Mouse (Mus musculus): ENCODE results near the gene Gadd45gip1.
"Not testable (repeated sequence)": the region's sequence is repeated elsewhere in the genome, so short reads cannot be mapped to it uniquely, and the experiment has no call there.

Gadd45gip1 gene

DNA sequence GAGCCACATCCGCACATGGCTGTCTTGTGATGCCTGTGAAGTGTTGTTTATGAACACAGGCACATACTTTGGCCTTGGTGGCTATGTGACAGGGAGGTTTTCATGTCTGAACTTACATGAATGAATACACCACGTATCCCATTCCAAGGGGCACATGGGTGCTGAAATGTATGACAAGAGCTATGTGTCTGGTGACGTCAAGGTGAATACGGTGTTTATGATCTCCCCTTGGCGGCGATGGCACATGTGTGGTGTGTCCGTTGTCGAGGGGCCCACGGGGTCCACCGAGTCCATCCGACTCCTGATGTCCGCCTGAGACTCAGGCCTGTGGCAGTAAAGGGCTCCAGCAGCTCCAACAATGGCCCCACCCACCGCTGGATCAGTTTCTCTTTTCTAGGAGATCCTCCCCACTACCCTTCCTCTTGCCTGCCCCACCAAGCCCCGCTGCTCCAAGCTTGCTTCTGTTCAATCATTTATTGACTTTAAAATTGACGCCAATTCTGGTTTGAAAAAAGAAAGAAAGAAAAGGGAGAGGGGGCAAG is 34.0 kb upstream of the Gadd45gip1 start:
- DNase-seq (ENCODE audit: low spot score in 2 of 2) = no peak

DNA sequence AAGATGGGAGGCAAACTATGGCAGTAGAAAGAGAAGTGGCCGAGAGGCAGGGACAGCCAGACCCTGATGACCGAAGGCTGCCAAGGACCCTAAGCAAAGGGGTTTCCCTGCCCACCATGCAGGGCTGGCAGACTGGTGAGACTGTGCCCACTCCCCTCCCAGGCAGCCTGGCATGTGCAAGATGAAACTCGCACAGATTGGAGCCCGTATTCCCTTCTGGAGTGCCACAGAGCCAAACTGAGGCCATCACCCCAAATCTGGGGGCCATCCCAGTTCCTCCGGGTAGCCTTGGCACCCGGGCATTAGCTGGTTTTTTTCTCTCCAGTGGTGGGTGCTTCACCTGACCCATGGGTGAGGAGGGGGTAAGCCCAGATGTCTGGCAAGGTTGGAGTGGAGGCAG is 33.4 kb upstream of the Gadd45gip1 start:
- no peak for DNase-seq (ENCODE audit: low spot score in 2 of 2)

DNA sequence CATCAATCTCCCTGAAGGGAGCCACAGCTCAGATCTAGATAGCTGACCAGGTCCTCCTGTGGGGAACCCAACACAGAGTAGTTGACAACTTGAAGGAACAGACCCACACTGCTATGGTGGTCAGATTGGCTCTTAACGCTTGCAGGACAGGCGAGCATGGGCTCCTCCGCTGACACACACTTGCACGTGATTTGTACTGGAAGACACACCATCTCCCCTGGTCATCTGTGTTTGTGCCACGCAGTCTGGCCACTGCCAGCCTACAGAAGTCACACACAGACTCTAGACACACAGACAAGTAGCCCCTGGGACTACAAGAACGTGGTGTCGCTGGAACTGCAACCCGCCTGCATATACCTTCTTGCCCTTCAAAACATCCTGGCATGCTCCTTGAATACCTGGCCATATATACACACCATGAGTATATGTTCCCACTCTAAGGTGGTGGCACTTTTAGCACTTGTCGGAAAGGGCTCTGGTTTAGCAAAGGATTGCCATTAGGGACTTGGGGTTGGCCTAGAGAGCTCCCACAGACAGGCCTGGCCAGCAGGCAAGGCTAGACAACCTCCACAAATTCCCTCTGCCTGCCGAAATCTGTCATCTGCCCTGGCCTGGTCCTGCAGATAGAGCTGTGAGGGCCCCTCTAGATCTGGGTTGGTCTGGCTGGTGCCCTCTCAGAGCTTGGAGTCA is 32.7 kb upstream of the Gadd45gip1 start:
- peak in 1 of 2 experiments; percentile 10 for DNase-seq (ENCODE audit: low spot score in 2 of 2)

GRCm38 (mm10) chr8:84799136-84799931 is 32.0 kb upstream of the Gadd45gip1 start:
- peak; percentile 66 to 86 for DNase-seq (ENCODE audit: low spot score in 2 of 2)

DNA sequence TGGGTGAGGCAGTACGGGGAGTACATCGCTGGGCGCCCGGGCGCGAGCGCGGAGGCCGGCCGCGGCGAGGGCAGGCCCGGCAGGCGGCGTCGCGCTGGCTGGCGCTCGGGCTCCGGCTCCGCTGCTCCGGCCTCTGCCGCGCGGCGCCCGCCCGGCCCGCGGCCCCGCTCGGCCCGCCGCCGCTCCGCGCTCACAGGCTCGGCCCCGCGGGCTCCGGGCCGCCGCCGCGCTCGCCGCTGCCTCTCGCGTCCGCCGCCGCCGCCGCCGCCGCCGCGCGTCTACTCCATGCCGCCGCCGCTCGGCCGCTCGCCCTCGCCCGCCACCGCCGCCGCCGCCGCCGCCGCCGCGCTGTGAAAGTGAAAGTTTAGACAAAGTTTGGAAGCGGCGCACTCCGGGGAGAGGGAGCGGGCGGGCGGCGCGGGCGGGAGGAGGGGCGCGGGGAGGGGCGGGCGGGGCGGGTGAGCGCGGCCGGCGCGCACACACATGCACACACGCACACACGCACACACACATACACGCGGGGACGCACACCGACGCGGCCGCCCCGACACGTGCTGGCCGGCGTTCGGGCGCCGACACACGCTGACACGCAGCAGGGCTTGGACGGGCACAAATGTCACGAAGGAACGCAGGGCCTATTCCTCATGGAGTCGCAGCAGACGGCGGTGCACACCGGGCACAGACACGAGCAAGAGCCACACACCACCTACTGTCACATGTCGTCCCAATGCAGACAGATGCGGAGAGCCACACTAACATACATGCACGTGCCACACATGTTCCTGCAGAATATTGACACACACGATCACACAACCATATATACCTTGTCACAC is 31.1 kb upstream of the Gadd45gip1 start, which contains the start of gene Nfix:
Nfix (minus strand) TSS at position 346 of the 833 bp plus-strand sequence.
- DNase-seq (ENCODE audit: low spot score in 2 of 2) = peak; percentile 71 to 86

DNA sequence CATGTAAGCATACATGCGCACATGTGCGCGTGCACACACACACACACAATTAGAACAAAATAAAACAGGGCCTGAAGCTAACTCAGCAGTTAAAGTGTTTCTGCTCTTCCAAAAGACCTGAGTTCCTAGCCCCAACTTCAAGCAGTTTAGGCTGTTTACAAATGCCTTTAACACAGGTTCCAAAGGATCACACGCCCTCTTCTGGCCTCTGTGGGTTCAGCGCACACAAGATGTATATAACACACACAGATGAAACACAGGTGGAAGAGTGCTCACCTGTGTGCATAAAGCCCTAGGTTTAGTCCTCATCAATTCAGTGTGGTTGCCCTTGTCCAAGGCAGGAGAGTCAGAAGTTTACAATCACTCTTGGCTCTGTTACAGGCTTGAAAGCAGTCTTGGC is 25.3 kb upstream of the Gadd45gip1 start:
- DNase-seq (ENCODE audit: low spot score in 2 of 2) = no peak

DNA sequence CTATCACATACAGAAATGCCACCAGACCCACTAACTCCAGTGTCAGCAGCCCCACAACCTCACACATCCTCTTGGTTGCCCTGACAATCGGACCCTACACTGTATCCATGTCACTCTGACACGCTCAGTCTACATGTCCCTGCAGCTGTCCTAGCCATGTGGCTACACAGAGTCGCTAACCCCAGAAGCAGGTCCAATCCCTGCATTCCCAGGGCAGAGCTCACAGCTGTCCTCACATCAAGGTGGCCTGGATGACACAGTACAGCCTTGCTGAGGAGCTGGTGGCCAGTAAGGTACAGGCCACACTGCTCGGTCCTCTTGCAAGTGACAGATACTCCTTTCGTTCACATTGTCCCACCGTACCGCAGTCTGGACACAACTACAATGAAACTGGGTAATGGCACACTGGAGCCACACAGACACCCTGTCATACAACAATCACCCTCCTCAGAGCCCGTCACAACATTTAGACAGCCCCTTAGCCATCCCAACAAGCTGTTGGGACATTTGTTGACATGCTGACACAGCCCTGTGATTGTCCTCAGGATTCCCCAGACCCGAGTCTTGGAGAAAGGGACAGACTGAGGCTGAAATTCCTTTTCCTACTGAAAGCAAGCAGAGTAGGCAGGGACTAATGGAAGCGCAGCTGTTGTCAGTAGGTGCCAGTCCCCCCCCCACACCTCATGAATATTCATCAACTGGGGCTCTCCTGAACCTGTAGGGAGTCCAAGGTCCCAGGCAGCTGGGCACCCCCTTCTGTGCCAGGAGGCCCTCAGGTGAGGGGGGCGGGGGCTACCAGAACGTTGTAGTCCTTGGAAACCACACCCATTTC is 22.0 kb upstream of the Gadd45gip1 start:
- no peak for DNase-seq (ENCODE audit: low spot score in 2 of 2)

GRCm38 (mm10) chr8:84809941-84810280 is 21.4 kb upstream of the Gadd45gip1 start:
- no peak for DNase-seq (ENCODE audit: low spot score in 2 of 2)

DNA sequence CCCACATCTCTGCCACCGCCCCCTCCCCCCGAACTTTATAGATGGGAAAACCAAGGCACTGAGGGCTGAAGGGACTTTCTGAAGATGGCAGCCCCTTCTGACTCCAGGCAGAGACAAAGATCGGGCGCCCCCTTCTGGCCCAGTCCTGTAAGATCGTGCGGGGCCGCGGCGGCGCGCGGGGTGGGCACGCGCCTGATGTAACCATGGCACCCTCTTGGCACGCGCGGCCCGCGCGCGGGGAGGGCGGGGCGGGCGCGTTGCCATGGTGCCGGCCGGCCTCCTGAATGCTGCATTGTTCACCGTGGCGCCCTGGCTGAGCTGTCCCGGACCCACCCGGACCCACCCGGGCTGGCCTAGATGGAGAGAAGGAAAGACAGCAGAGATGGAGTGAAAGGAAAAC is 20.4 kb upstream of the Gadd45gip1 start:
- DNase-seq (ENCODE audit: low spot score in 2 of 2) = peak; percentile 93 to 98

GRCm38 (mm10) chr8:84811303-84811702 is 20.0 kb upstream of the Gadd45gip1 start:
- DNase-seq (ENCODE audit: low spot score in 2 of 2) = no peak

DNA sequence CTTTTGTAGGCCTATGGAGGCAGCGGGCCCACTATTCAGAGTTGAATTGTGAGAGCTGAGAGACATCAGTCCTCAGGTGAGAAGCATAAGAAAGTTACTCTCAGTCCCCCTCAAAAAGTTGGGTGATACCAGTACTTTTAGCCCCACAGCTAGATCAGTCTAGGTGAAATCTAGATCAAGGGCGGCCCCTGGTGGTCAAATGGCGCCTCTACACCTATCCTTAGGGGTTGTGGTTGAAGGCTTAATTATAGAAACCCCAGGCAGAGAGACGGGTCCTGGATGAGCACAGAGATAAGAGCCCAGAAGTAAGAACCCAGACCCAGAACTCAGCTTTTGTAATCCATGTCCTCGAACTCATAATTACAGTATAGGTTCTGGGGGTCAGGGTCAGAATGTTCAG is 18.3 kb upstream of the Gadd45gip1 start:
- DNase-seq (ENCODE audit: low spot score in 2 of 2) = peak; percentile 86 to 95

DNA sequence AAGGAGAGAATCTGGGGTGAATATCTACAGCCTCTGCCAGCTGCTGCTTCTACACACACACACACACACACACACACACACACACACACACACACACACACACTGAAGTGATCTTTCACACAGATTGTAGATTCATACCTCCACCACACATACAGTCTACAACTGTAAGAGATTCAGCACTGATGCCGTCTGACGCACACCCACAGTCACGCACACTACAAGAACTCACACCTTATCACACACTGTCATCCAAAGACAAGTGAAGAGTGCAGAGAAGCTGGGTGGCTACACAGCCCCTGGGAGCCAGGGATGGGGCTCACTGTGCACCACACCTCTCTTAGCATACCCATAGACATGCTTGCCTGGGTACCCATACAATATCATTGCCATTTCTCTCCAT is 17.5 kb upstream of the Gadd45gip1 start:
- no peak for DNase-seq (ENCODE audit: low spot score in 2 of 2)

GRCm38 (mm10) chr8:84814240-84814554 is 17.1 kb upstream of the Gadd45gip1 start:
- DNase-seq (ENCODE audit: low spot score in 2 of 2) = no peak

- DNase-seq (ENCODE audit: low spot score in 2 of 2) = no peak
These were observed 16.5 kb upstream of the Gadd45gip1 start for GRCm38 (mm10) chr8:84814555-84815441.

DNA sequence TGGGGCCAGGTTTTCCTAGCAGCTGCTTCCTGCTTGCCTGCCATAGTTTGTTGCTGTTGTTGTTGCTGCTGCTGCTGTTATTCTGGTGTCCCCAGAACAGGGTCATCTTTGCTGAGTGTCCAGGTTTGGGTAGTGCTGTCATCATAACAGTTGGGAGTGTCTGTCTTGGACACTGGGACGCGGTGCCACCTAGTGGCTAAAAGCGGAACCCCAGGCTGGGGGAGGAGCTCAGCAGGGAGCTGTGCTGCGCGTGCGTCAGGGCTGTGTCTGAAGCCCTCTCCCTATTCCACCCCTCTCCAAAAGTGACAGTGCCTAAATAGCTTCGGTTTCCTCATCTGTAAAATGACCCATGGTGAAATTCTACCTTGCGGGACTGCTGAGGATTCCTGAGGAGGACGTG is 15.8 kb upstream of the Gadd45gip1 start:
- DNase-seq (ENCODE audit: low spot score in 2 of 2) = peak; percentile 97 to 100

GRCm38 (mm10) chr8:84816117-84816516 is 15.2 kb upstream of the Gadd45gip1 start:
- no peak for DNase-seq (ENCODE audit: low spot score in 2 of 2)

- DNase-seq (ENCODE audit: low spot score in 2 of 2) = no peak
These were observed 8.6 kb upstream of the Gadd45gip1 start, which contains the start of gene Dand5 for GRCm38 (mm10) chr8:84822723-84823122. Dand5 (minus strand) TSS chr8:84822823.

DNA sequence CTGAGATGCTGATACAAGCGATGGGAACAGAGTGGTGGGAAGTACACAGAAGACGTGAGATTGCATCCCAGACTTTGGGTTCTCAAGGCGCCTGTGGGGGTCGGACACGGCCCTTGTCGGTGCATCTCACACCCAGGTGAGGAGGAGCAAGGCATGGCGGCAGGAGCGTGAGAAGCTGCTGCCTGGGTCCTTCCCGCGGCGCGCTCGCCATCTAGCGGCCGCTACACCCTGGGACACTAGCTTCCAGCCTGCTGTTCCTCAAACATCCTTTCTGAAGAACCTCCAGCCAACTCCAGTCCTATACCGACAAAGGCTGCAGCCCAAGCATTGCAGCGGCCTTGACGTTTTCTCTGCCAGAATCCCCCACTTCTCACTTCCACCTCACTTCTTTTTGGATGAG is 7.7 kb upstream of the Gadd45gip1 start:
- DNase-seq (ENCODE audit: low spot score in 2 of 2) = peak; percentile 62 to 85

DNA sequence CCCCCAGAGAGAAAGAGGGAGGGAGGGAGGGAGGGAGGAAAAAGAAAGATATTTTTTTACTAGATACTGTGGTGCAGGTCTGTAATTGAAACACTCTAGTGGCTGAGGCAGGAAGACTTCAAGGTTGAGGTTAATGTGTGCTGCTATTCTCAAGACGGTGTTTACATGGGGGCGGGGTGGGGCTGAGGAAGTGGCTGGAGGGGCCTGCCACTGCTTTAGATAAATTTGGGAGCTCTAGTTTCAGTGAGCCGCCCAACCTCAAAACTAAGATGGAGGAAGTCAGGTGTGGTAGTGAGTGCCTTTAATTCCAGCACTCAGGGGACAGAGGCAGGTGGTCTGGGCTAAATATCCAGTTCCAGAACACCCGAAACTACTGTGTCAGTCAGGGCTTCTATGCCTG is 5.7 kb upstream of the Gadd45gip1 start:
- DNase-seq (ENCODE audit: low spot score in 2 of 2) = peak in 1 of 2 experiments; percentile 65

- not testable (repeated sequence) for DNase-seq (ENCODE audit: low spot score in 2 of 2)
These were observed 4.8 kb upstream of the Gadd45gip1 start for GRCm38 (mm10) chr8:84826518-84826917.

Measured in spleen, postnatal 4 days (tissue).